Mouse (Mus musculus): ENCODE data around the gene Pdk1. TPM values are rescaled to one million over a fixed set of nuclear protein-coding genes. Genes with fewer than 3 reads are reported as not detected.

Pdk1 gene
- 25.9 and 26.5 TPM in 2 replicates for total RNA-seq (2015)
- 54.9 and 79.0 TPM in 2 replicates for total RNA-seq (2017)

DNA sequence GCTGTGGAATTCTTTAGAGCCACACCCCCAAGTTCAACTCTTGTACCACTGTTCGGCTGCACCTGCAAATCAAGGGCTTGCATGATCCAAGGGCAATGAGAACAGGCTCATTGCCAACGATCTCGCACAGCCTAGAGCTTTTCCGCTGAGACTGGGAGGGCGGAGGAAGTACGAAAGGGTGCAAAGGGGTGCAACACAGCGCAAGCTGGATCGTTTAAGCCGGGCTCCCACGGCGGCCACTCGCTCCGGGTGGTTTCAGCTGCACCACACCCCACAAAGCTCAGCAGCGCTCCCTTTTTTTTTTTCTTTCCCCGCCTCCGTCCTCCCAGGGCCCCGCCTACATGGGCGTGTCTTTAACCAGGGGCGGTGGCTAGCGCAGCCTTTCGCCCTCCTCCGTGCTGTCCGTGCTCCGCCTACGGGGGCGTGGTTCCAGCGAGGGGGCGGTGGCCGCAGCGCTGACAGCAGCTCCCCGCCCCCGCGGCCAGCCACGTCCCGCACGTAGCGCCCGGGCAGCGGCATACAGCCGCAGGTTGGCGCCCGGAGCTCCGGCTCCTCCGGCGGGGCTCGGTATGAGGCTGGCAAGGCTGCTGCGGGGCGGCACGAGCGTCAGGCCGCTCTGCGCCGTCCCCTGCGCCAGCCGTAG, at the start of gene Pdk1:
Pdk1 (plus strand) TSS at position 424 of the 643 bp plus-strand sequence.
- peak; percentile 92 for ATAC-seq (replicated peaks; ENCODE audit: poor library complexity)

DNA sequence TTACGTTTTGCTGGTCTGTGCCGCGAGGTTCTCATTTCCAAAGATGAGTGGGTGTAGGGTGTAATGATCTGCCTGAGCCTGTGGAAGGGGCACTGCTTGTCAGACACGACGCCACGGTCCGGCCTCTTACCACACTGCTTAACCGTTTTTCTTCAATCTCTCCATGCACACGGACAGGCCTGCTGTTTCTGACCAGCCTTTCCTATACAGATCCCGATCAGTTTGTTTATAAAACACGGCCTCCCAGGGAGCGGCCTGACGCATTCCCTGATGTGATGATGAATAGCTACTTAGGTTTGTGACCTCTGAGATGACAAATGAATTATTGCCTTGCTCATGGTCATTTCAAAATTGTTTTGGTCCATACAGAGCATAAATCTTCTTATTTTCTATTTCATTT, 48.9 kb upstream of the Pdk1 start:
- no peak for ATAC-seq (replicated peaks; ENCODE audit: poor library complexity)

DNA sequence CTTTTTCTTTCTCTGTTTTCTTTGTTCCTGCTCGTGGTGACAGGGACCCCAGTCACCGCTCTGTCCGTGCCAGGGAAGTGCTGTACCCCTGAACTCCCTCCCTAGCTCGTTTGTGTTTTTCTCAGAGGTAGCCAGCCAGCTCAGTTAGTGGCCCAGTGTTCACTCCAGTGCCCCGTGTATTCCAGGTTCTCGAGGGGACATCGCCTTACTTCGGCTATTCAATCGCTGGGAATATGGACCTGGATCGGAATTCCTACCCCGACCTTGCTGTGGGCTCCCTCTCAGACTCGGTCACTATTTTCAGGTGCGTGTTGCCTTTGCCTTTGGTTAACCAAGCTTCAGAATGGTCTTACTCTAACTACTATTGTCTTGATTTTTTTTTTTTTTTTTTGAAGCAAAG, 45.3 kb upstream of the Pdk1 start:
- ATAC-seq (replicated peaks; ENCODE audit: poor library complexity), result no peak

DNA sequence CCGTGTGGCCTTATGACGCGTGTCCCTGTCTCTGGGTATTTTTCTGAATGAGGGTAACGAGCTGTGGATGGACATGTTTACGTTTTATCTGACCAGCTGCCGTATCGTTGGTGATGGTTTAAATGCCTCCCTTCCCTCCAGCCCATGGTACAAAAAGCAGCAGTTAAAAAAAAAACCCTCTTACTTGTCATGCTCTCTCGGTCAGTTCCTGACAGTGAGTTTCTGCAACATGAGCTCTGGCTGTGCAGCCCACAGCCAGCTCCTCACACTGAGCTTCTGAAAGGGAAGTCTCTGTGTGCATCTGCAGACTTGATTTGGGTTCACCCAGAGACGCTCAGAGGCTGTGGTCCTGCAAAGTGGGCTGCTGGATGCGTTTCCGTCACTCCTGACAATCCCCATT, 44.1 kb upstream of the Pdk1 start:
- no peak for ATAC-seq (replicated peaks; ENCODE audit: poor library complexity)

DNA sequence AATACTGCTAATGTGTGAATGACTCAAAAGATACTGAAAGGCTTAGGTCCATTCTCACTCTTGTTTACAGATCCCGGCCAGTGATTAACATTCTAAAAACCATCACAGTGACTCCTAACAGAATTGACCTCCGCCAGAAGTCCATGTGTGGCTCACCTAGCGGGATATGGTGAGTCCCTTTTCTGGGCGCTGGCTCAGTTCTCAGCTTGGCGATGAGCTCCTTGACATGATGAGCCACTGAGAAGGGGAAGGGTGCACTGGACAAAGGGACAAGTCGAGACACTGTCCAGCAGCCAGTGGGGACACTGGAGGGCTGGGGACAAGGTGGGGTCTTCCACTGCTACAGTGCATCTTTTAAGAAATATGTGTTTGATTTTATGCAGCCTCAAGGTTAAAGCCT, 39.4 kb upstream of the Pdk1 start:
- no peak for ATAC-seq (replicated peaks; ENCODE audit: poor library complexity)

DNA sequence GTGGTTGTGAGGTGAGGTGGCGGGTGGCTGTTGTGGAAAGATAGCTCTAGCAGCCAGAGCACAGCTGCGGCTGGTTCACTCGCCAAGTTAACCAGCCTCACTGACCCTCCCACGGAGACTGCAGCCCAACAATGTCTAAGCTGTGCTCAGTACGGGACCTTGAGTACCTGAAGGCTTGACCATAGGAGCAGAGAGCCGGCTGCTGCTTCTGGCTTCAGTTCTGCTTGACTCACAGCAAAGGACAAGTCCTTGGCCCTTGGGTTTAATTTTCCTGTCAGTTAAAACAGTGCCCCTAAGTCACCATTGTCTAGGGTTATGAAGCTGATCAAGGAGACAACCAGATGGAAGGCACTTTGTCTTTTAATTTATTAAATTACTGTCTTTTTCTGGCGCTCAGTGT, 38.7 kb upstream of the Pdk1 start:
- ATAC-seq (replicated peaks; ENCODE audit: poor library complexity), result no peak

DNA sequence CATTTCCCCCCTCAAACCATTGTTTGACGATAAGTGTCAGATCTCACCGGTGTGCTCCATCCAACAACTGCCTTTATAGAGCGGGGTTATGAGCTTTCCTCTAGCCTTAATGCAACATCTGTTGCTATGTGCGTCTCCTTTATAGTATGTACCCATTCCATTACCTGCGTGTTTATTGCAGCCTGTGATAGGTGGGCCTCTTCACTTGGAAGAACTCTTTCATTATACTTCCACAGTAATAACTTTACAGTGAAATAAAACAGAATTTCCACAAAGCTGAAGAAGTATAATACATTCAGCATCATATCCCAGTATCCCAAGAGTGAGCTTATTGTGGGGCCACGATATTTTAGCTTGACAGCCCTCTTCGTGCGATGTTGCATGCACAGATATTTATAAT, 37.5 kb upstream of the Pdk1 start:
- no peak for ATAC-seq (replicated peaks; ENCODE audit: poor library complexity)

DNA sequence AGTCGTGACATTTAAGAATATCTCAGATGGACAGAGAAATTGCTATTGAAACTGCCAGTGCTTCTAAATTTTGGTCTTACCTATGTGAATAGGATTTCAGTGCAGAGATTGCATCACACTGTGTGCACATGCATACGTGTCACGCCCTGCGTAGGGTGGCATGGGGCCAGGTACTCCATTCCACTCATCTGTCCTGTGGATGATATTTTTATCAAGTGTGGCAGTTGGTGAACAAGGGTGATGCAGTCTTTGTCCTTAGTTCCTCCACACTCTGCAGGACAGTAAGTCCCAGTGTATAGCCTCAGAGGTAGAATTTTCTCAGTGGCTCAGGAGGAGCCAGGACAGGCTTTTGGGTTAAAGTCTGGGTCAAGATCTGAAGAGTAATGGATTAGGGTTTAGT, 36.8 kb upstream of the Pdk1 start:
- 0 out of 2 replicates have a peak, but pooled peaks have one; percentile 34 for ATAC-seq (replicated peaks; ENCODE audit: poor library complexity)

DNA sequence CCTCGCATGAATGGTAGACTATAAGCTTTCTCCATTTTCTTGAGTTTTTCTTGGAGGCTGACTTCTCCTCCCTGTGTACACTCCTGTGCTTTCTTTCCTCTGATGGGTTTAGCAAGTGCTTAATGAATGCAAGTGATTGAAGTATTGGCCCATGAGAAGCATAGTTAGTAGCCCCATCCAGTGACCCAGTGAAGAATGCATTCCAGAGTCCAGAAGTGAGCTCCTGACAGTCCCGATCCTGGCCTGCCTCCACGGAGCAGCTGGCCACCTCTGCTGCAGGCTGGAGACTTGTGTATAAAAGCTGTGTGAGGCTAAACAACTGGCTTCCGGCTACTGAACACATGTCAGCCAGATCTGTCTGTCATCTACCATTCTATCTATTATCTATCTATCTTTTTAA, 35.8 kb upstream of the Pdk1 start:
- ATAC-seq (replicated peaks; ENCODE audit: poor library complexity), result no peak

DNA sequence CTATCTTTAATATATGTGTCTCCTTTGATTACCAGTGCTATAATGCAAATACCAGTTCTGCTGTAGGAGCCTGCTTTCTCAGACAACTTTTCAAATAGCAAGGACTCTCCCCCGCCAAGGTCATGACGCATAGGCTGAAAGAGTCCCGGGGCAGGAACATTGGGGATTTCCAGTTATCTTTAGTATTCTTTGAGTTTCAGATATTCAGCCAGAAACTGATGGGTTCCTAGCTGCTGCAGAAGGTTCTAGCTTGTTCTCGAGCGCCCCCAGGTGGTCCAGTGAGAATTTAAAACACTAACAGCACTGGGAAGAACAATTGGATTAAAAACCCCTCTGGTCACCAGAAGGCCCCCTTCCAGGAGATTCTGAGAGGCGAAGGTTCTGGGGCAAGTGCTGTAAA, 35.2 kb upstream of the Pdk1 start:
- ATAC-seq (replicated peaks; ENCODE audit: poor library complexity), result peak; percentile 68

DNA sequence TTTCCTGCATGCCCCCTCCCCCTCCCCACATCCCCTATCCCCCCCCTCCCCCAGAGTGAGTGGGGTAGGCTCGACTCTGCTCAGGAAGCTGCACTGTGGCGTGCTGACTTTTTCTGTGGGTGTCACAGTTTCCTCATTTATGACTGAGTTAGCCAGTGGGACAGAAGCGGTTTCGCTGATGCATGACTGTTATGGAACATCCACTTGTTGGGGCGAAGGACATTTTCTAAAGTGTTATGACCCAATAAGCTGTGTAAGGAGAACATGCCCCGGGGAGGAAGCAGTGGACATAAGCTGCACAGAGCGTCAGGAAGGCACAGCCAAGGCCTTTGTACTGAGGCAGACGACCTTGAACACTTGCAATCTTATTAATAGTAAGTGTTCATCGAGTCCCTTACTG, 29.7 kb upstream of the Pdk1 start:
- ATAC-seq (replicated peaks; ENCODE audit: poor library complexity), result peak; percentile 87

DNA sequence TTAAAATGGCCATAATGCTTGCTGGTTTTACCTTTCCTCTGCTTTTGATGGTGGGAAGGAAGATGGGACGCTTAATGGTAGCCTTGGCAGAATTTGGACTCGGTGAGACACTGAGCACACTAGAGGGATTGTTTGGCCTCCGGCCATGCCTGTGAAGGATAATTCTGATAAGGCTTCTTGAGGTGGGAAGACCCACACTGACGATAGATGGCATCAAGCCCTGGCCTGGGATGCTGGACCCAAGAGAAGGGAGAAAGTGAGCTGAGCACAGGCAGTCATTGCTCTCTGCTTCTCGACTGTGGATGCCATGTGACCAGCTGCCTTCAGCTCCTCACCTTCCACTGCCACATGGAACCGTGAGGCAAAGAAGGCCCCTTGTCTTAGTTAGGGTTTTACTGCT, 28.1 kb upstream of the Pdk1 start:
- no peak for ATAC-seq (replicated peaks; ENCODE audit: poor library complexity)

DNA sequence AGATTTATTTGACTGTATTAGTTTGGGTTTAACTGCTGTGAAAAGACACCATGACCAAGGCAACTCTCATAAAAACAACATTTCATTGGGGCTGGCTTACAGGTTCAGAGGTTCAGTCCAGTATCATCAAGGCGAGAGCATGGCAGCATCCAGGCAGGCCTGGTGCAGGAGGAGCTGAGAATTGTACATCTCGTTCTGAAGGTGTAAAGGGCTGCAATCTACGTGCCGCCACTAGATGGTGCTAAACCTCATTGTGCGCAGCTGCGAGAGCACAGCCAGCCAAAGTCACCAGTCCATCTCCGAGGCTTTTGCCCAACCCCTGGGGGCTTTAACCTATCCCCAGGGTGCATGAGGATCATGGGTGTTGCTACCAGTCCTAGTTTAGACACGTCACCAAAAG, 20.9 kb upstream of the Pdk1 start:
- ATAC-seq (replicated peaks; ENCODE audit: poor library complexity), result peak; percentile 60; the same call in 1 of the 2 replicates

DNA sequence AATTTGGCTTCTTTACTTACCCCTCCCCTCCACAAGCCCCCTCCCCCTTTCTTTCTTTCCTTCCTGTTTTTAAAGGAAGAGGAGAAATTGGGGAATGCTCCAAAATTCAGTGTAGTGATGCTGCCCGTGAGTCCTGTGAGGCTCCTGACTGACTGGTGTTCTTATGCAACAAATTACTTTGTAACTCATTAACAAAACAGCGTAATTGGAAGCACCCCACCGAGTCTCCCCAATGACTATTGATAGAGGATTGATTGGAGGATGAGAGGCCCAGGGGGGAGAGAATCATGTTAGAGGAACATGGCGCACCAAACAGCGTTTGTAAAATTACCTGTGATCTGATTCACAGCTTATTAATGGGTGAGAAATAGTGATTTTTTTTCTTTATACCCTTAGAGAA, 17.9 kb upstream of the Pdk1 start:
- ATAC-seq (replicated peaks; ENCODE audit: poor library complexity), result no peak

DNA sequence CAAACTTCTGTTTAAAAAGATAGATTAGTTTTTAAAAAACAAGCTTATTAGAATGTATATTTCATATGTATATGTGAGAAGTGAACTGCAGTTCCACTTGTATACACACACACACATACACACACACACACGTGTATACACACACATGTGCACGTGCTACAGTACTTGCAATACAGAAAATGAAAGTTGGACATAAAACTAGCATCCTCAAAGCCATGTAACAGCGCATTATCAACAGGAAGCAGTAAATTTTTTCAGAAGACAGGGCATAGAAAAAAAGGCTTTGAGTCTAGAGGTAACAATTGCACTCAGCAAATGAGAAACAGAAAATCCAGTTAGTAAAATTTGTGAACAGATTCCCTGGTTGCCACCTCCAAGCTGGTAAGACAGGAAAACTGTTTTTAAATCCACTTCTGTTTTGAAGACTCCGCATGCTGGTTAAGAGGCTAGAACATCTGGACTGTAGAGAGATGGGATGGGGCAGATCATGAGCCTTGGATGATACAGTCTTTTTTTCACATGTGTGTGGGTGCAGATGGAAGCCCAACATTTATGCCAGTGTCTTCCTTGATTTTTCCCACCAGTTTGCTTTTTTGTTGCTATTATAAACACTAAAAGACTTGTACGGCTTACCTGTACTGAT, 9.4 kb upstream of the Pdk1 start:
- ATAC-seq (replicated peaks; ENCODE audit: poor library complexity), result peak; percentile 37; the same call in 1 of the 2 replicates

DNA sequence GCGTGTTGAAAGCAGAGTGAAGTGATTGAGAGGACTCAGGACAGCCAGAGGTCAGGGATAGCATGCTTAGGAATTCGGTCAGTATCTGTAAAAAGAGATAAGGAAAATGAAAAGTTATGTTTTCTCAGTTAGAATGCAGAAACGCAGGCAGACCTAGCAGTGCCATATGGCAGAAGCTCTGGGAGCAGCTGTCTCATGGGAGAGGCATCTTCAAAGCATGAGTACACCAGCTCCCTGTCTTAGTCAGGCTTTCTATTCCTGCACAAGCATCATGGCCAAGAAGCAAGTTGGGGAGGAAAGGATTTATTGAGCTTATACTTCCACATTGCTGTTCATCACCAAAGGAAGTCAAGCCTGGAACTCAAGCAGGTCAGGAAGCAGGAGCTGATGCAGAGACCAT, 8.0 kb upstream of the Pdk1 start:
- no peak for ATAC-seq (replicated peaks; ENCODE audit: poor library complexity)

DNA sequence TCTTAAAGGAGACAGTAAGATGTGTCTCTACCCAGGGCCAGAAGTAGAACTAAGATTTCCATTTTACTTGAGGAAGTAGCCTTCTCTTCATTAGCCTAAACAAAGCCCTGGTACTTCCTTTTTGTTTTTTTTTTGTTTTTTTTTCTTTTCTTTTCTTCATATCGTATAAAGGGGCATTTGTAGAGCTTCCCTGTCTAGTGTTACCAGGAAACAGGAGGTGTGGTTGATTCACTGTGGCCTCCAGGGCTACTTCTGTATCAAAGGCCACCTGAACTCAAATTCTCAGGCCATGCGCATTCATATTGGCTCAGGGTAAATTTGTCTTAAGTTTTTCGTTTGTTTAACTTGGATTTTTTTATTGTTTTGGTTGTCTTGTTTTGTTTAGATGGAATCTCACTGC, 7.1 kb upstream of the Pdk1 start:
- no peak for ATAC-seq (replicated peaks; ENCODE audit: poor library complexity)

DNA sequence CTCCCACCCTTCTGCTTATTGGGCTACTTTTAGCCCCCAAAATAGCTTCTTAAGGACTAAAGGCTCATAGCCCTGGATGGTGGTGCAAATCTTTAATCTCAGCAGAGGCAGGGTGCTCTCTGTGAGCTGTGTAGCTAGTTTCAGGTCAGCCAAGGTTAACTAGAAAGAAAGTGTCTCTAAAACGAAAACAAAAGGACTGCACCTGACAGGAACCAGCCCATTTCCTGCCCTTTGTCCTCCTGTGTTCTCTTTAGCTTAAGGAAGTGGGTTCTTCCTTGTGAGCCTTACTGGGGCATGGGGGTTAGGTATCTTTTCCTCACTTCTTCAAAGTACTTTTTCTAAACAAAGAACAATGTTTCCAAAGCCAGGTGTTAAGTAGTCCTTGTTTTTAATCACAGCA, 6.5 kb upstream of the Pdk1 start:
- peak; percentile 65 for ATAC-seq (replicated peaks; ENCODE audit: poor library complexity)

DNA sequence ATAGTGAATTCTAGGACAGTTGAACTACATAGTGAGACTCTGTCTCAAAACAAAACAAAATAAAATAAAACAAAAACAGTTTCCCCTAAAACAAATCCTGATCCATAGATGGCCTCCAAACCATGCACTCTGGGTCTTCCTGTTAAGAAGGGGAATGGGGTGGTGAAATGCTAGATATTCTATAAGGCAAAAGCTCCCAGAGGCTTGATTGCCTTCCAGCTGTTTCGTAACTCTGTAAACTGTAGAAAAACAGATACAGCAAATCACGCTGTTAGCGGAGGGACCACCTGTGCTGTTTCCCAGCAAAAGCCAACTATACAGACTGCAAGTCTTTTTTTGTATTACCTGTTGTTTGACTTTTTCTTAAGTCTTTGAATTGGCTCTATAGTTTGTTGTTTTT, 6.0 kb upstream of the Pdk1 start:
- peak; percentile 35; the same call in 1 of the 2 replicates for ATAC-seq (replicated peaks; ENCODE audit: poor library complexity)

DNA sequence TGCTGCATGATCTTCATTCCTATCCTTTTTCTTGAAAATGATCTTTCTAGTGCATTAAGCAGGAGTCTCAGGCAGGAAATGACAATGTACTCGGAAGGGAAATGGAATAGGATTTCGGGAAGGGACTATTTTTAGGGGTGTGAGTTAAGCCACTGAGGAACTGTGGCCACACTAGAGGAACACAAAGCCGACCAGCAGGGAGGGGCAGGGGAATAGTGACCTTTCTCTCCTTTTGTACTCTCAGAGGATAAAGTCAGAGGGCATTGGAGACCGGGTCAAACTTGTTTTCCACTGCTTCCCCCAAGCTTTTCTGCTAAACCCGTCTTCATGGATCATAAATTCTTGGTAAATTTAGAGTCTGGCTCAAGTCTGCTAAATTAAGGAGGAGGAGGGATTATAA, 5.5 kb upstream of the Pdk1 start:
- no peak for ATAC-seq (replicated peaks; ENCODE audit: poor library complexity)

DNA sequence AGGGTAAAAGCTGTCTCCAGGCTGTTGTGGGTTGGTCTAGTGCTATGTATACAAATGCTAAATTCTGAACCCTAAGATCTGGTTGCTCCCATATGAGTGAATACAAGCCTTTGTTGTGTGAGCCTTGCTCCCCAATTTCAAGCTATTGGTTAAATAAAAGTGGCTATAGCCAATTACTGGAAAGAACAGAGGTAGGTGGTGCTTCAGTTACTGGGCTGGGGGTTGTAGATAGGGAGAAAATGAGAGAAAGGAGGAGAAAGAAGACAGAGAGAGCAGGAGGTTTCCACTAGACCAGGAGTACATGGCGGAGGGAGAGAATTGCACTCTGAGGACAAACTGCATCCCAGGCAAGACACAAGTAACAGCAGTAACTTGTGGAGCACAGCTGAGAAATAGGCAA, 4.8 kb upstream of the Pdk1 start:
- ATAC-seq (replicated peaks; ENCODE audit: poor library complexity), result no peak

DNA sequence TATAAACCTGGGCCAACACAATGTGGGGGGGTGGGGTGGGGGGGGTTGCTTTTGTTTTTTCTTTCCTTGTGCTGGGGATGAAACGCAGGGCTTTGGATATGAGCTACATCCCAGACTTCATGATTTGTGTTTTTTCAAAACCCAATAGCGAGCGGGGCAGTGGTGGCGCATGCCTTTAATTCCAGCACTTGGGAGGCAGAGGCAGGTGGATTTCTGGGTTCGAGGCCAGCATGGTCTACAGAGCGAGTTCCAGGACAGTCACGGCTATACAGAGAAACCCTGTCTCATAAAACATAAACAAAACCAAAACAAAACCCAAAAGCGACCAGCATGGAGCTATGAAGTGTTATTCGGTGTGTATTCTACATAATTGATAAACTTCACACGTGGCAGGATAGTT, 883 bp upstream of the Pdk1 start:
- ATAC-seq (replicated peaks; ENCODE audit: poor library complexity), result no peak

Data from megakaryocyte progenitor cell, adult 5-6 weeks (primary cell).